Mouse (Mus musculus) naive thymus-derived CD4-positive, alpha-beta T cell, adult 2 months (primary cell): ENCODE measurements around the gene Kif2a.

ENCODE experiments used
- DNase-seq: peaks from one replicate; pipeline ENCODE4 v3.0.0-alpha.2; 2011; ENCODE audit warnings: low read depth

Gene Kif2a

GRCm38 (mm10) chr13:107022266-107023171 is 593 bp upstream of the Kif2a start:
- peak; percentile 83 for DNase-seq

- no peak for DNase-seq
These were observed 2.5 kb downstream of the Kif2a start for GRCm38 (mm10) chr13:107019443-107019842.

GRCm38 (mm10) chr13:107013926-107014325 is 8.0 kb downstream of the Kif2a start:
- no peak for DNase-seq

GRCm38 (mm10) chr13:107011618-107012017 is 10.3 kb downstream of the Kif2a start:
- no peak for DNase-seq

- DNase-seq = no peak
These were observed 13.8 kb downstream of the Kif2a start for GRCm38 (mm10) chr13:107008174-107008573.

- DNase-seq = no peak
These were observed 18.7 kb downstream of the Kif2a start for GRCm38 (mm10) chr13:107003211-107003610.

GRCm38 (mm10) chr13:106998671-106999070 is 23.3 kb downstream of the Kif2a start:
- DNase-seq = peak; percentile 66

- no peak for DNase-seq
These were observed 23.9 kb downstream of the Kif2a start for GRCm38 (mm10) chr13:106998026-106998425.

GRCm38 (mm10) chr13:106997557-106997956 is 24.4 kb downstream of the Kif2a start:
- peak; percentile 35 for DNase-seq

- no peak for DNase-seq
These were observed 25.0 kb downstream of the Kif2a start for GRCm38 (mm10) chr13:106996891-106997290.

- no peak for DNase-seq
These were observed 60.4 kb downstream of the Kif2a start for GRCm38 (mm10) chr13:106961496-106961895.

- DNase-seq = no peak
These were observed 61.4 kb downstream of the Kif2a start for GRCm38 (mm10) chr13:106960557-106960956.

- DNase-seq = no peak
These were observed 63.6 kb downstream of the Kif2a start for GRCm38 (mm10) chr13:106958286-106958685.

- DNase-seq = no peak
These were observed 64.4 kb downstream of the Kif2a start for GRCm38 (mm10) chr13:106957554-106957953.

- no peak for DNase-seq
These were observed 67.0 kb downstream of the Kif2a start for GRCm38 (mm10) chr13:106954880-106955279.

GRCm38 (mm10) chr13:106947583-106947982 is 74.3 kb downstream of the Kif2a start:
- no peak for DNase-seq

GRCm38 (mm10) chr13:106946594-106947540 is 75.1 kb downstream of the Kif2a start, which contains the start of gene Dimt1:
Dimt1 (plus strand) TSS chr13:106947127.
- peak; percentile 93 for DNase-seq

- DNase-seq = no peak
These were observed 76.4 kb downstream of the Kif2a start for GRCm38 (mm10) chr13:106945518-106945917.

- no peak for DNase-seq
These were observed 79.2 kb downstream of the Kif2a start for GRCm38 (mm10) chr13:106942721-106943120.

GRCm38 (mm10) chr13:106941211-106941976 is 80.5 kb downstream of the Kif2a start:
- peak; percentile 30 for DNase-seq

- no peak for DNase-seq
These were observed 84.8 kb downstream of the Kif2a start for GRCm38 (mm10) chr13:106937138-106937472.
